Mouse (Mus musculus) duodenum, adult 2 months (tissue): Measurements from ENCODE around the gene Mmp3. TPM values are rescaled to one million over a fixed set of nuclear protein-coding genes. Genes with fewer than 3 reads are reported as not detected.

ENCODE experiments used
- polyA plus RNA-seq: library from polyadenylated mRNA; depleted of rRNA; stranded (reverse); fragments of >200 nt; gene quantifications from 2 replicates; pipeline ENCODE4 v1.2.3, GENCODE M21; 2012; ENCODE audit warnings: low replicate concordance; rRNA removed

Mmp3 gene
- polyA plus RNA-seq = 0.30 and 0.40 TPM in 2 replicates

GRCm38 (mm10) chr9:7445522-7445921 is at the start of gene Mmp3:
Gene Mmp3, plus strand, starts transcription at chr9:7445822.

GRCm38 (mm10) chr9:7502051-7502450 is 56.4 kb downstream of the Mmp3 start, which contains the start of gene Mmp10:
Gene Mmp10, plus strand, starts transcription at chr9:7502352.

Other genes starting within 250 kb of the Mmp3 start
- 0.08 and 0.17 TPM in 2 replicates for gene Mmp13, start 173.3 kb upstream of the Mmp3 start, polyA plus RNA-seq
- 0.20 TPM in 1 of 2 replicates, not detected in the other for gene Mmp12, start 101.4 kb upstream of the Mmp3 start, polyA plus RNA-seq
- not detected in 2 replicates for gene Mmp1b, start 57.8 kb upstream of the Mmp3 start, polyA plus RNA-seq
- gene Mmp10, start 56.5 kb downstream of the Mmp3 start, polyA plus RNA-seq = 5.6 and 5.8 TPM in 2 replicates
- gene Mmp8, start 112.6 kb downstream of the Mmp3 start, polyA plus RNA-seq = not detected in 2 replicates
- not detected in 2 replicates for gene Mmp27, start 125.6 kb downstream of the Mmp3 start, polyA plus RNA-seq
- not detected in 2 replicates for gene Mmp20, start 182.4 kb downstream of the Mmp3 start, polyA plus RNA-seq
- gene Mmp7, start 246.3 kb downstream of the Mmp3 start, polyA plus RNA-seq = 18.2 and 49.1 TPM in 2 replicates